Mouse (Mus musculus) intestine, embryonic 14.5 days (tissue): ENCODE measurements around the gene Gm10273. TPM values are rescaled to one million over a fixed set of nuclear protein-coding genes. Genes with fewer than 3 reads are reported as not detected.
"Not testable (repeated sequence)": the region's sequence is repeated elsewhere in the genome, so short reads cannot be mapped to it uniquely, and the experiment has no call there.

ENCODE experiments used
- ATAC-seq: fragments of 200-750 bp; cut with Nextera tagmentation; replicated peaks from 2 replicates; pipeline ENCODE4 v1.8.0; 2017; ENCODE audit warnings: low read depth, moderate number of reproducible peaks, moderate TSS enrichment, moderate library complexity; ENCODE audit not compliant: low FRiP score, low TSS enrichment
- DNase-seq: peaks from one replicate; pipeline ENCODE4 v3.0.0-alpha.2; 2018; ENCODE audit warnings: low spot score
- H3K27ac ChIP-seq: fragments of 300-500 bp; sonication (generic); 2 replicates; pipeline ENCODE4 v1.5.1; 2014; ENCODE audit warnings: low read depth, mild to moderate bottlenecking, control low read depth
- H3K27me3 ChIP-seq: fragments of 300-500 bp; sonication (generic); replicated peaks from 2 replicates; pipeline ENCODE4 v1.6.1; 2014; ENCODE audit warnings: low read length, control low read depth; ENCODE audit not compliant: control insufficient read depth, insufficient read depth
- H3K36me3 ChIP-seq: fragments of 300-500 bp; sonication (generic); 2 replicates; pipeline ENCODE4 v1.6.1; 2014; ENCODE audit warnings: low read length, control low read depth; ENCODE audit not compliant: control insufficient read depth, insufficient read depth
- H3K4me1 ChIP-seq: fragments of 300-500 bp; sonication (generic); replicated peaks from 2 replicates; pipeline ENCODE4 v1.6.1; 2014; ENCODE audit warnings: low read length, control low read depth, mixed read lengths; ENCODE audit not compliant: control insufficient read depth, insufficient read depth
- H3K4me2 ChIP-seq: fragments of 300-500 bp; sonication (generic); 2 replicates; pipeline ENCODE4 v1.6.1; 2014; ENCODE audit warnings: low read length
- H3K4me3 ChIP-seq: fragments of 300-500 bp; sonication (generic); 2 replicates; pipeline ENCODE4 v1.5.1; 2014; ENCODE audit warnings: low read depth, low read length, control low read depth, mixed read lengths
- H3K9ac ChIP-seq: fragments of 300-500 bp; sonication (generic); 2 replicates; pipeline ENCODE4 v1.6.1; 2014; ENCODE audit warnings: mild to moderate bottlenecking, low read length
- H3K9me3 ChIP-seq: fragments of 300-500 bp; sonication (generic); 2 replicates; pipeline ENCODE4 v1.6.1; 2016; ENCODE audit warnings: low read length, control low read depth; ENCODE audit not compliant: control insufficient read depth
- WGBS: fragments of 180-500 bp; shearing (Covaris S2); extraction: QIAGEN DNeasy Blood & Tissue Kit; methylation state at CpG from one replicate; pipeline ENCODE4 v1.1.7; 2014; 5-methylcytosine and 5-hydroxymethylcytosine counted together
- polyA plus RNA-seq: library from polyadenylated mRNA; unstranded; fragments of >200 nt; fragmentation: Nextera tagmentation; extraction: Ambion mirVana; gene quantifications from 2 replicates; pipeline ENCODE4 v1.2.1, GENCODE M21; 2014

Gene Gm10273
- polyA plus RNA-seq = 7.8 and 10.5 TPM in 2 replicates

DNA sequence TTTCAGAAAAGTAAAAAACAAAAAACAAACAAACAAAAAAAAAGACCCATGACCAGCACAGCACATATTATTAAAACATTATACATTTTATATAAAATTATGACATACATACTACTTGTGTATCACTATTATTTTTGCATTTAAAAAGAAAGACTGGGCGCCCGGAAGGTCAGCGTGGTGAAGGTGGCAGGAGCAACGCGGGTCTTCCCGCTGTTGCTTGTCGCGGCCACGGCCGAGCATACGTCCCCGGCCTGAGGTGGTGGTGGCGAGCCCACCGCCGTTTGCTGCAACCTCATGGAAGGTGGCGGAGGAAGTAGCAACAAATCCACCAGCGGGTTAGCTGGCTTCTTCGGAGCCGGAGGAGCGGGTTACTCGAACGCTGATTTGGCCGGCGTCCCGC lies at the start of gene Gm10273:
Gm10273 (plus strand) TSS at position 172 of the 400 bp plus-strand sequence.
- not testable (repeated sequence) for ATAC-seq, H3K27me3 ChIP-seq
- 90% methylated on average over 11 of the region's 25 CpGs for WGBS

DNA sequence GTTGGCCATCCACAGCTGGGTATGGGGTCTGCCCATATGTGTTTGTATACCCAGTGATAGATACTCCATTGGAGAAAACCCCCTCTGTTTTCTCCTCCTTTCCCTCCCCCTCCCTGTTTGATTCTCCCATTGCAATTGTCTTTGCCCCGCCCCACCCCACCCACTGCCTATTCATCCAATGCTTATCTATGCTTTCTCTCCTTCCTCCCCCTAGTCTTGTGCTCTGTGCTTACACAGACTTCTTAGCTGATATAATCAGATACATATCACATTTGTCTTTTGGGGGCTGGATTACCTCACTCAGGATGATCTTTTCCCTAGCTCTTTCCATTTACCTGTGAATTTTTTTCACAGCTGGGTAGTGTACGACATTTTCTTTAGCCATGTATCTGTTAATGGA lies 48.9 kb upstream of the Gm10273 start:
- Histone ChIP-seq H3K4me3 (no peak overlapping the region), H3K9ac (no peak overlapping the region), H3K4me1 (no peaks in the 10 kb centered on the region), H3K27ac (no peak overlapping the region), H3K27me3 (no peaks in the 10 kb centered on the region), H3K36me3 (peaks cover 93% of the 10 kb centered on the region), H3K4me2 (no peak overlapping the region), H3K9me3 (no peaks in the 10 kb centered on the region)
- DNase-seq = no peak
- ATAC-seq = no peak
- 92% methylated on average over 2 of the region's 2 CpGs for WGBS

More for the DNA sequence above, at the start of gene Gm10273:
- H3K4me1 ChIP-seq, H3K9me3 ChIP-seq, H3K4me3 ChIP-seq, H3K27ac ChIP-seq, DNase-seq, H3K36me3 ChIP-seq, H3K9ac ChIP-seq, H3K4me2 ChIP-seq: not testable (repeated sequence)

DNA sequence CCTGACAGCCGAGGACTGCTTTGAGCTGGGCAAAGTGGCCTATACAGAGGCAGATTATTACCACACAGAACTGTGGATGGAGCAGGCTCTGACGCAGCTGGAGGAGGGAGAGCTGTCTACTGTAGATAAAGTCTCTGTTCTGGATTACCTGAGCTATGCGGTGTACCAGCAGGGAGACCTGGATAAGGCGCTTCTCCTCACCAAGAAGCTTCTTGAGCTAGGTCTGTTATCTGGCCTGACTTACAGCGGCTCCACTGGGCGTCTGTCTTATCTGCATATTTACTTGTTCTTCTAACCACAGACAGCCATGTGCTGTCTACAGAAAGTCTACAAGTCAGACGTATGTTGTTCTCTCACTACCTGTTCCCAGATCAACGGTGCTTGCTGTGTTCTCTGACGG lies 47.2 kb upstream of the Gm10273 start:
- Histone ChIP-seq H3K27ac (no peak overlapping the region), H3K27me3 (no peaks in the 10 kb centered on the region), H3K9ac (no peak overlapping the region), H3K4me1 (no peaks in the 10 kb centered on the region), H3K9me3 (no peaks in the 10 kb centered on the region), H3K4me3 (no peak overlapping the region), H3K4me2 (no peak overlapping the region), H3K36me3 (peaks cover 96% of the 10 kb centered on the region)
- 88% methylated on average over 9 of the region's 9 CpGs for WGBS
- no peak for ATAC-seq
- no peak for DNase-seq

DNA sequence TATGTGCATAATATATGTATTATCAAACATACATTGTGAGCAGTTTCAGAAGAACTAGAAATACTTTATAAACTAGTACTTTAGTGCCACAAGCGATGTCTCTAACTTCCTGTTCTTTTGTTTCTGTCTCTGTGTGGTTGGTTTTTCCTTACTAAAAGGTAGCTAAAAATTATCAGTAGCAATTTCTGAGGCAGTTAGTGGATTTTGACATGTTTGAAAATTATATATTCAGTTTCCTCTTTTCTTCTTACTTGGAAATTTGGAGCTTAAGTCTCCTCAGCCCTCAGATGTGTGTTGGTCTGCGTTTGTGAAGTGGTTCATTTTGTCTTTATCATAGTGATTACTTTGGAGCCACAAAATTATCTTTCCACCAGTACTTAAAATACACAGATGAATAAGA lies 45.9 kb upstream of the Gm10273 start:
- H3K4me2 ChIP-seq = no peak overlapping the region
- no peak overlapping the region for H3K4me3 ChIP-seq
- DNase-seq (no peak), ATAC-seq (no peak)
- no peaks in the 10 kb centered on the region for H3K4me1 ChIP-seq
- H3K36me3 ChIP-seq = peaks cover 96% of the 10 kb centered on the region
- H3K9ac ChIP-seq = no peak overlapping the region
- WGBS = 86% methylated on average over 2 of the region's 2 CpGs
- no peaks in the 10 kb centered on the region for H3K27me3 ChIP-seq
- H3K27ac ChIP-seq = no peak overlapping the region
- H3K9me3 ChIP-seq = no peaks in the 10 kb centered on the region

DNA sequence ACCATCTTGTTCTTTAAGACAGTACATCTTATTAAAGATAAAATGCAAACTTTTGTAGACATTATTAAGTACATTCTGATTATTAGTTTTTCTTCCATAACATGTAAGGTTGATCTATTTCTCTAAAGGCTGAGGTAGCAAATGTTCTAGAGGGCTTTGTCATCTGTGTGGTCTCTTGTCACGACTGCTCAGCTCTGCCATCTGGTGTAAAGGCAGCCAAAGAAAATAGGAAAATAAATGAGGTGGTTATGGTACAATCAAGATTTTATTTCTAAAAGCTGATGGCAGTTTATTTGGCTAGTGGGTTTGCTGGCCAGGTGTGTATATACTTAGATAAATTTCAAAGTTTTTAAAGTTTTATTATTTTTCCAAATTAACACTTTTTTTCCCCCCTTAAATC lies 42.4 kb upstream of the Gm10273 start:
- Histone ChIP-seq H3K4me1 (no peaks in the 10 kb centered on the region), H3K4me2 (no peak overlapping the region), H3K4me3 (no peak overlapping the region), H3K9ac (no peak overlapping the region), H3K27me3 (no peaks in the 10 kb centered on the region), H3K9me3 (no peaks in the 10 kb centered on the region), H3K36me3 (peaks cover 80% of the 10 kb centered on the region), H3K27ac (no peak overlapping the region)
- ATAC-seq (no peak), DNase-seq (no peak)
- WGBS = 71% methylated on average over 1 of the region's 1 CpGs

DNA sequence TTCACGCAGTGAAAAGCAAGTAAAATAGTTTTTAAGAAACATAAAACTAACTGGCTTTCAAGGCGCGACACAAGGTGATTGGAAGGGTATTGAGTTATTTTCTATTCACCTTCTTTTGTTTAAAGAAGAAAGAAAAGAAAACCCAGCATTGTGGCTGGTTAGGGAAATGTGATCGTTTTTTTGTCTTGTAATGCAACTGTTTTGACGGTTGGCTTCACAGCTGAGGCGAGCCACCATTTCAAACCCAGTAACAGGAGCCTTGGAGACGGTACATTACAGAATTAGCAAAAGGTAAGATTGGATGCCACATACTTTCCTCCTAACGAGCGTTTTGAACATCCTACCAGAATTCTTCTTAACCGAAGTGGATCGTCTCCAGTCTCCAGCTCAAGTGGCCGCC lies 41.3 kb upstream of the Gm10273 start:
- Histone ChIP-seq H3K4me3 (no peak overlapping the region), H3K27ac (no peak overlapping the region), H3K9me3 (no peaks in the 10 kb centered on the region), H3K27me3 (no peaks in the 10 kb centered on the region), H3K4me2 (no peak overlapping the region), H3K36me3 (peaks cover 76% of the 10 kb centered on the region), H3K4me1 (no peaks in the 10 kb centered on the region), H3K9ac (no peak overlapping the region)
- 93% methylated on average over 12 of the region's 12 CpGs for WGBS
- no peak for DNase-seq
- no peak for ATAC-seq

DNA sequence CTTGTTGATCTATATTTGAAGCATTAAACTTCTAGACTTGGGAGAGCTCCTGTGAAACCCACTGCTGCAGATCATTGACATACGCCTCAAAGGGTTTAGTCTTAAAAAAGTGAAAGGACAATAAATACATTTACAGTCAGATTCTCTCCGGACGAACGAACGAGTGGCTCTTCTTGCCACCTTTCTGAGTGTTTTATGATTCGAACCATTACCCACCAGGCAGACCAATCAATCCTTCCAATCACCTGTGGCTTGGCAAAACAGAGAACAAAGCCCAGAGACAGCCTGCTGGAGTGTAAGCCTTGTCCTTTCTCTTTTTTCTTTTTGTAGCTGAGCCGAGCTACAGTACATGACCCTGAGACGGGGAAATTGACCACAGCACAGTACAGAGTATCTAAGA lies 40.4 kb upstream of the Gm10273 start:
- Histone ChIP-seq H3K36me3 (peaks cover 76% of the 10 kb centered on the region), H3K4me2 (no peak overlapping the region), H3K9ac (no peak overlapping the region), H3K27ac (no peak overlapping the region), H3K27me3 (no peaks in the 10 kb centered on the region), H3K9me3 (no peaks in the 10 kb centered on the region), H3K4me3 (no peak overlapping the region), H3K4me1 (no peaks in the 10 kb centered on the region)
- 85% methylated on average over 8 of the region's 8 CpGs for WGBS
- no peak for ATAC-seq
- no peak for DNase-seq

DNA sequence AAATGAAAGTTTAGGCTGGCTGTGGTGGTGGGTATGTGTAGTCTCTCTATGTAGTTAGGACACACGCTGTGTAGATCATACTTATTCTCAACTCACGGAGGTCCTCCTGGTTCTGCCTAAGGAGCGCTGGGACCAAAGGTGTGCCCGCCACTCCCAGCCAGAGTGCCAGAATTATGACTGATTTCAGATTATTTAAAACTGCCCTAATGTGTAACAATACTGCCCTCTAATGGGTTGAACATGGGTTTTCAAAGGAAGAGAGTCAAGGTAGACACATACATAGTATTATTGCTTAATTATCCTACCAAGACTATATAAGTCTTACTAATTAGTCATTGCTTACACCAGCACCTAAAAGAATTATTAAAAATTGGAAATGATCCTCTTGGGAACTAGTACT lies 36.7 kb upstream of the Gm10273 start:
- H3K4me2 ChIP-seq = no peak overlapping the region
- H3K4me3 ChIP-seq = no peak overlapping the region
- H3K27ac ChIP-seq = no peak overlapping the region
- H3K9ac ChIP-seq = no peak overlapping the region
- ATAC-seq (no peak), DNase-seq (no peak)
- WGBS = 93% methylated on average over 4 of the region's 4 CpGs
- H3K9me3 ChIP-seq = no peaks in the 10 kb centered on the region
- H3K4me1 ChIP-seq = no peaks in the 10 kb centered on the region
- H3K27me3 ChIP-seq = no peaks in the 10 kb centered on the region
- peaks cover 75% of the 10 kb centered on the region for H3K36me3 ChIP-seq

DNA sequence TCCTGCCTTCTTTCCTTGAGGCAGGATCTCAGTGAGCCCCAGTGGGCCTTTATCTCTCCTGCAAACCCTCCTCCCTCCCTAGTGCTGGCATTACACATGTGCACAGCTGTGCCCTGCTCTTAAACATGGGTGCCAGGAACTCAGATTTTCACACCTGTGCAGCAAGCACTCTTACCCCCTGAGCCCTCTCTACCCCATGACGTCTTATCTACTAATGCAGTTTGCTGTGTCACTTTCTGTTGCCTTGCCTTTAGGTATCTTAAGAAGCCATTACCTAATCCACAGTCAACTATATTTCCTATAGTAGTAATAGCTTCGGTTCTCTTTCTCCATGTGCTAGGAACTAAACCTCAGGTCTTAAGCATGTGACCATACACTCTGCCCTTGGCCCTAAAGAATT lies 32.2 kb upstream of the Gm10273 start:
- H3K27ac ChIP-seq = no peak overlapping the region
- H3K4me1 ChIP-seq = no peaks in the 10 kb centered on the region
- ATAC-seq (no peak), DNase-seq (no peak)
- H3K9me3 ChIP-seq = no peaks in the 10 kb centered on the region
- H3K4me2 ChIP-seq = no peak overlapping the region
- H3K27me3 ChIP-seq = no peaks in the 10 kb centered on the region
- 87% methylated on average over 2 of the region's 2 CpGs for WGBS
- H3K36me3 ChIP-seq = peaks cover 92% of the 10 kb centered on the region
- H3K4me3 ChIP-seq = no peak overlapping the region
- no peak overlapping the region for H3K9ac ChIP-seq
